Mouse (Mus musculus) stomach, postnatal 0 days (tissue): ENCODE data around the gene Kdm2b. TPM values are rescaled to one million over a fixed set of nuclear protein-coding genes. Genes with fewer than 3 reads are reported as not detected.
A peak's percentile ranks its signal among the peaks of the same experiment; 100 is the strongest.

Experiments used
- ATAC-seq: fragments of 200-750 bp; cut with Nextera tagmentation; 2 replicates; pipeline ENCODE4 v1.8.0; 2017; ENCODE audit not compliant: low FRiP score, low TSS enrichment
- DNase-seq: peaks from one replicate; pipeline ENCODE4 v3.0.0-alpha.2; 2016; ENCODE audit warnings: low spot score
- H3K27ac ChIP-seq: fragments of 300-500 bp; sonication (generic); replicated peaks from 2 replicates; pipeline ENCODE4 v1.5.1; 2014; ENCODE audit warnings: mild to moderate bottlenecking, control low read depth
- H3K27me3 ChIP-seq: fragments of 300-500 bp; sonication (generic); 2 replicates; pipeline ENCODE4 v1.6.1; 2014; ENCODE audit warnings: low read length; ENCODE audit not compliant: control insufficient read depth, insufficient read depth
- H3K36me3 ChIP-seq: fragments of 300-500 bp; sonication (generic); 2 replicates; pipeline ENCODE4 v1.6.1; 2014; ENCODE audit warnings: low read length, mixed read lengths; ENCODE audit not compliant: control insufficient read depth, insufficient read depth
- H3K4me1 ChIP-seq: fragments of 300-500 bp; sonication (generic); replicated peaks from 2 replicates; pipeline ENCODE4 v1.6.1; 2014; ENCODE audit warnings: antibody characterized with exemption; ENCODE audit not compliant: control insufficient read depth, insufficient read depth
- H3K4me2 ChIP-seq: fragments of 300-500 bp; sonication (generic); replicated peaks from 2 replicates; pipeline ENCODE4 v1.6.1; 2014; ENCODE audit warnings: low read depth, mild to moderate bottlenecking, control low read depth, moderate library complexity
- H3K4me3 ChIP-seq: fragments of 300-500 bp; sonication (generic); 2 replicates; pipeline ENCODE4 v1.5.1; 2014; ENCODE audit warnings: low read depth, low read length, control low read depth
- H3K9ac ChIP-seq: fragments of 300-500 bp; sonication (generic); 2 replicates; pipeline ENCODE4 v1.6.1; 2014; ENCODE audit warnings: mild to moderate bottlenecking, low read length, control low read depth, mixed read lengths
- H3K9me3 ChIP-seq: fragments of 300-500 bp; sonication (generic); 2 replicates; pipeline ENCODE4 v1.6.1; 2016; ENCODE audit warnings: low read length; ENCODE audit not compliant: control insufficient read depth
- CTCF ChIP-seq: IDR thresholded peaks from 2 replicates; pipeline ENCODE4 v1.5.1; 2016; ENCODE audit warnings: antibody characterized with exemption, low read depth, mild to moderate bottlenecking, moderate library complexity
- EP300 ChIP-seq: optimal IDR thresholded peaks from 2 replicates; pipeline ENCODE3; 2016; ENCODE audit warnings: antibody characterized with exemption
- WGBS: fragments of 180-500 bp; shearing (Covaris S2); extraction: QIAGEN DNeasy Blood & Tissue Kit; methylation state at CpG from one replicate; pipeline ENCODE4 v1.1.7; 2014; 5-methylcytosine and 5-hydroxymethylcytosine counted together
- polyA plus RNA-seq: library from polyadenylated mRNA; unstranded; fragments of >200 nt; fragmentation: Nextera tagmentation; extraction: Ambion mirVana; gene quantifications from 2 replicates; pipeline ENCODE4 v1.2.1, GENCODE M21; 2015

Gene Kdm2b
- polyA plus RNA-seq, 1 experiment from 2014 or later, result 15.5 TPM

DNA sequence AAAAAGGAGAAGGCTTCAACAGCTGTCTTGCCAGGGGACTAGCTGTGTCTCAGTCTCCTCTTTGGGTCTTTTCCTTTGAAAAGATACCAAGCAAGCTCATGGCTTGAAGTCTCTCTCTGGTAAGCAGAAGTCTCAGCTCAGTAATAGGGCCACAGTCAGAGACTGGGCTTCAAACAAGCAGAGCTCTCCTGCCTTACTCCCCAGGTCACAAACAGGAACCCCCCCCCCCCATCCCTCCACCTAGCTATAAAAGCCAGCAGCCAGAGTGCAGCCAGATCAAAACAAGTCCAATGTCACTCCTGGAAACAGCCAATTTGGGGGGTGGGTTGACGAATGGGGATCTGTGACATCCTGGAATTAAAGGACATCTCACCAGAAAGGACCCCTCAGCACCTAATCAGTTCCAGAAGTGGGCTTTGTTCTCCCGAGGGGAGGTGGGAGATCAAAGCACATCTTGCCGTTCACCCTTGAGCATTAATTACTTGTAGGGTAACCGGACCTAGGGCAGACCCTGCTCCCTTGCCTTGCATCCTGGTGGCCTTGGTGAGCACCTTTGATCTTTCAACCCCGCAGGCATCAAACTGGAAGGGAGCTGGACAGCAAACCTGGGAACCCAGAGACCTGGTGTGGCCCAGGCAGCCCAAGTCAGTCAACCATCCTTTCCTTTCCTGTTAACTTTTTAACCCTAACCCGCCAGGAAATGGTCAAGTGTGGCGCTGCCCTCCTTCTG lies 71.5 kb downstream of the Kdm2b start:
- no peak for TF ChIP-seq CTCF
- TF ChIP-seq EP300, result no peak
- no peak overlapping the region for H3K4me3 ChIP-seq

DNA sequence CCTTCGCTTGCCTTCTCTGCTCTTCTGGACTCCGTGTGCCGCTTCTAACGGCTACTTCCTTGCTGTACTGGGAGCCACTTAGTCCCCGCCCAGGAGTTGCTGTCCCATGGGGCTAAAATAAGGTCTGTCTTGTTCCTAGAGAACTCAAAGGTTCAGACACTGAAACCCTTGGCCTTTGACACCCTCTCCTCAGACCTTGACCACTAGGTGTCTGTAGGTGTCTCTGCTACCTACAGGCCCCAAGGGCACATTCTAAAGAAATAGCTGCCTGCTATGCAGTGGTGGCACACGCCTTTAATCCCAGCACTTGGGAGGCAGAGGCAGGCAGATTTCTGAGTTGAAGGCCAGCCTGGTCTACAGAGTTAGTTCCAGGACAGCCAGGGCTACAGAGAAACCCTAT lies 73.5 kb downstream of the Kdm2b start:
- Histone ChIP-seq H3K9ac (no peak overlapping the region), H3K27ac (no peak overlapping the region), H3K27me3 (no peaks in the 10 kb centered on the region), H3K4me3 (no peak overlapping the region), H3K4me1 (no peaks in the 10 kb centered on the region), H3K4me2 (no peak overlapping the region), H3K36me3 (no peaks in the 10 kb centered on the region; the same call in 1 of the 2 replicates), H3K9me3 (no peaks in the 10 kb centered on the region)
- TF ChIP-seq EP300 (no peak), CTCF (no peak)
- no peak for ATAC-seq
- WGBS, result 90% methylated on average over 6 of the region's 6 CpGs
- no peak for DNase-seq

More for the DNA sequence above, 71.5 kb downstream of the Kdm2b start:
- Histone ChIP-seq H3K27ac (no peak overlapping the region), H3K9ac (no peak overlapping the region), H3K27me3 (no peaks in the 10 kb centered on the region), H3K4me2 (no peak overlapping the region), H3K9me3 (no peaks in the 10 kb centered on the region), H3K36me3 (no peaks in the 10 kb centered on the region; the same call in 1 of the 2 replicates), H3K4me1 (no peaks in the 10 kb centered on the region)
- WGBS, result 57% methylated on average over 7 of the region's 7 CpGs
- ATAC-seq (no peak), DNase-seq (no peak)

DNA sequence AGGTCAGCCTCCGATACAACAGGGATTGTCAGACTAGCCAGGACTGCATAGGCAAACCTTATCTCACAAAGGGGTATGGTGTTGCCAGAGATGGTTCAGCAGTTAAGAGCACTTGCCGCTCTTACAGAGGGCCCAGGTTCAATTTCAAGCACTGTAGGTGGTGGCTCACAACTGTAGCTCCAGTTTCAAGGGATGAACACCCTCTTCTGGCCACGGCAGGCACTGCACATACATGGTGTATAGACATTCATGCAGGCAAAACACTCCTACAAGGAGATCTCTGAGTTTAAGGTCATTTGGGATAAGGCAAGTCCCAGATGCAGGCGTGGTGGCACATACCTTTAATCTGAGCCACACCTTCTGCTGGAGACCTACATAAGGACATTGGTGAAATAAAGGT lies 76.8 kb downstream of the Kdm2b start:
- H3K27ac ChIP-seq, result no peak overlapping the region
- TF ChIP-seq CTCF (peak; percentile 44; the same call in 1 of the 2 replicates), EP300 (no peak)
- H3K9ac ChIP-seq, result no peak overlapping the region
- ATAC-seq (no peak), DNase-seq (no peak)
- H3K36me3 ChIP-seq, result no peaks in the 10 kb centered on the region
- no peaks in the 10 kb centered on the region for H3K27me3 ChIP-seq
- 86% methylated on average over 4 of the region's 4 CpGs for WGBS
- H3K4me1 ChIP-seq, result no peaks in the 10 kb centered on the region
- H3K4me2 ChIP-seq, result no peak overlapping the region
- H3K4me3 ChIP-seq, result no peak overlapping the region
- no peaks in the 10 kb centered on the region for H3K9me3 ChIP-seq

- H3K36me3 ChIP-seq, result no peaks in the 10 kb centered on the region
- DNase-seq, result no peak
- no peaks in the 10 kb centered on the region for H3K27me3 ChIP-seq
- no peaks in the 10 kb centered on the region for H3K9me3 ChIP-seq
- TF ChIP-seq CTCF (no peak), EP300 (no peak)
- no peak for ATAC-seq
- H3K9ac ChIP-seq, result no peak overlapping the region
- WGBS, result 84% methylated on average over 18 of the region's 18 CpGs
- H3K27ac ChIP-seq, result no peak overlapping the region
- H3K4me2 ChIP-seq, result no peak overlapping the region
- H3K4me3 ChIP-seq, result no peak overlapping the region
- H3K4me1 ChIP-seq, result no peaks in the 10 kb centered on the region
Observed at GRCm38 (mm10) chr5:122909481-122909880, 80.1 kb downstream of the Kdm2b start.

- no peaks in the 10 kb centered on the region for H3K9me3 ChIP-seq
- TF ChIP-seq EP300 (no peak), CTCF (peak; percentile 45)
- ATAC-seq (no peak), DNase-seq (no peak)
- H3K9ac ChIP-seq, result no peak overlapping the region
- H3K27me3 ChIP-seq, result no peaks in the 10 kb centered on the region
- H3K27ac ChIP-seq, result no peak overlapping the region
- H3K4me3 ChIP-seq, result no peak overlapping the region
- H3K4me2 ChIP-seq, result no peak overlapping the region
- H3K4me1 ChIP-seq, result no peaks in the 10 kb centered on the region
- 93% methylated on average over 2 of the region's 2 CpGs for WGBS
- no peaks in the 10 kb centered on the region for H3K36me3 ChIP-seq
Observed at GRCm38 (mm10) chr5:122908001-122908400, 81.6 kb downstream of the Kdm2b start.

GRCm38 (mm10) chr5:122907182-122907581 lies 82.4 kb downstream of the Kdm2b start:
- H3K9ac ChIP-seq, result no peak overlapping the region
- H3K27ac ChIP-seq, result no peak overlapping the region
- no peaks in the 10 kb centered on the region for H3K36me3 ChIP-seq
- no peak for DNase-seq
- H3K4me2 ChIP-seq, result no peak overlapping the region
- TF ChIP-seq EP300 (no peak), CTCF (no peak)
- H3K9me3 ChIP-seq, result no peaks in the 10 kb centered on the region
- H3K4me1 ChIP-seq, result no peaks in the 10 kb centered on the region
- H3K4me3 ChIP-seq, result no peak overlapping the region
- no peaks in the 10 kb centered on the region for H3K27me3 ChIP-seq
- 77% methylated on average over 1 of the region's 1 CpGs for WGBS
- ATAC-seq, result no peak
